Mouse (Mus musculus) embryonic facial prominence, embryonic 12.5 days (tissue): Measurements from ENCODE around the gene Lrrc4c. TPM values are rescaled to one million over a fixed set of nuclear protein-coding genes. Genes with fewer than 3 reads are reported as not detected.

Experiments used
- ATAC-seq: fragments of 200-750 bp; cut with Nextera tagmentation; 2 replicates; pipeline ENCODE4 v1.8.0; 2017; ENCODE audit not compliant: insufficient number of reproducible peaks, insufficient read depth, low FRiP score, low TSS enrichment
- H3K27ac ChIP-seq: fragments of 300-500 bp; sonication (generic); 2 replicates; pipeline ENCODE4 v1.5.1; 2016; ENCODE audit warnings: mild to moderate bottlenecking
- H3K27me3 ChIP-seq: fragments of 300-500 bp; sonication (generic); 2 replicates; pipeline ENCODE4 v1.6.1; 2016; ENCODE audit warnings: mild to moderate bottlenecking, moderate library complexity
- H3K36me3 ChIP-seq: fragments of 300-500 bp; sonication (generic); 2 replicates; pipeline ENCODE4 v1.6.1; 2016; ENCODE audit warnings: mild to moderate bottlenecking
- H3K4me1 ChIP-seq: fragments of 300-500 bp; sonication (generic); 2 replicates; pipeline ENCODE4 v1.6.1; 2016
- H3K4me2 ChIP-seq: fragments of 300-500 bp; sonication (generic); replicated peaks from 2 replicates; pipeline ENCODE4 v1.6.1; 2016; ENCODE audit warnings: mild to moderate bottlenecking, moderate library complexity
- H3K4me3 ChIP-seq: fragments of 300-500 bp; sonication (generic); 2 replicates; pipeline ENCODE4 v1.5.1; 2016; ENCODE audit warnings: mild to moderate bottlenecking
- H3K9ac ChIP-seq: fragments of 300-500 bp; sonication (generic); 2 replicates; pipeline ENCODE4 v1.6.1; 2016; ENCODE audit warnings: mild to moderate bottlenecking, moderate library complexity
- H3K9me3 ChIP-seq: fragments of 300-500 bp; sonication (generic); 2 replicates; pipeline ENCODE4 v1.6.1; 2016; ENCODE audit warnings: mild to moderate bottlenecking, moderate library complexity
- WGBS: fragments of 180-500 bp; shearing (Covaris S2); methylation state at CpG from one replicate; pipeline ENCODE4 v1.1.7; 2016; 5-methylcytosine and 5-hydroxymethylcytosine counted together
- polyA plus RNA-seq: library from polyadenylated mRNA; unstranded; fragments of >200 nt; fragmentation: Nextera tagmentation; extraction: Ambion mirVana; gene quantifications from 2 replicates; pipeline ENCODE4 v1.2.1, GENCODE M21; 2016

Lrrc4c gene
- polyA plus RNA-seq, 1 experiment from 2014 or later: 4.0 TPM

GRCm38 (mm10) chr2:97463573-97463972, 1145.6 kb downstream of the Lrrc4c start:
- no peak overlapping the region for H3K4me3 ChIP-seq
- H3K36me3 ChIP-seq: no peaks in the 10 kb centered on the region
- 0 out of 2 replicates have a peak, but pooled peaks cover 5% of the 10 kb centered on the region for H3K4me1 ChIP-seq
- H3K4me2 ChIP-seq: no peak overlapping the region
- 0 out of 2 replicates have a peak, but pooled peaks cover 4% of the 10 kb centered on the region for H3K27me3 ChIP-seq
- H3K9me3 ChIP-seq: no peaks in the 10 kb centered on the region
- H3K9ac ChIP-seq: no peak overlapping the region
- H3K27ac ChIP-seq: no peak overlapping the region
- ATAC-seq: no peak

GRCm38 (mm10) chr2:97466243-97466793, 1148.3 kb downstream of the Lrrc4c start:
- H3K36me3 ChIP-seq: no peaks in the 10 kb centered on the region
- WGBS: 0% methylated on average over 25 of the region's 25 CpGs
- peak overlapping the region; percentile 83 for H3K27ac ChIP-seq
- H3K4me2 ChIP-seq: peak overlapping the region; percentile 75
- 0 out of 2 replicates have a peak, but pooled peaks cover 5% of the 10 kb centered on the region for H3K4me1 ChIP-seq
- peak overlapping the region; percentile 43 for H3K4me3 ChIP-seq
- no peaks in the 10 kb centered on the region for H3K9me3 ChIP-seq
- ATAC-seq: peak; percentile 89
- H3K9ac ChIP-seq: no peak overlapping the region
- 0 out of 2 replicates have a peak, but pooled peaks cover 4% of the 10 kb centered on the region for H3K27me3 ChIP-seq

- Histone ChIP-seq H3K27me3 (0 out of 2 replicates have a peak, but pooled peaks cover 4% of the 10 kb centered on the region), H3K4me2 (peak overlapping the region; percentile 75), H3K4me1 (0 out of 2 replicates have a peak, but pooled peaks cover 5% of the 10 kb centered on the region), H3K4me3 (peak overlapping the region; percentile 43), H3K9me3 (no peaks in the 10 kb centered on the region), H3K9ac (peak overlapping the region; percentile 36), H3K27ac (peak overlapping the region; percentile 83; the same call in 1 of the 2 replicates), H3K36me3 (no peaks in the 10 kb centered on the region)
- 0% methylated on average over 26 of the region's 26 CpGs for WGBS
- ATAC-seq: peak; percentile 71; the same call in 1 of the 2 replicates
Observed at GRCm38 (mm10) chr2:97467031-97467549, 1149.1 kb downstream of the Lrrc4c start.

- Histone ChIP-seq H3K27ac (no peak overlapping the region), H3K4me1 (0 out of 2 replicates have a peak, but pooled peaks cover 5% of the 10 kb centered on the region), H3K9me3 (no peaks in the 10 kb centered on the region), H3K4me3 (peak overlapping the region; percentile 43), H3K36me3 (no peaks in the 10 kb centered on the region), H3K9ac (no peak overlapping the region), H3K4me2 (peak overlapping the region; percentile 75), H3K27me3 (0 out of 2 replicates have a peak, but pooled peaks cover 4% of the 10 kb centered on the region)
- WGBS: 13% methylated on average over 8 of the region's 8 CpGs
- no peak for ATAC-seq
Observed at GRCm38 (mm10) chr2:97467664-97468063, 1149.7 kb downstream of the Lrrc4c start.

- H3K4me2 ChIP-seq: peak overlapping the region; percentile 75
- H3K4me3 ChIP-seq: peak overlapping the region; percentile 43
- 0 out of 2 replicates have a peak, but pooled peaks cover 4% of the 10 kb centered on the region for H3K27me3 ChIP-seq
- no peak overlapping the region for H3K27ac ChIP-seq
- H3K9me3 ChIP-seq: no peaks in the 10 kb centered on the region
- WGBS: 28% methylated on average over 5 of the region's 5 CpGs
- 0 out of 2 replicates have a peak, but pooled peaks cover 5% of the 10 kb centered on the region for H3K4me1 ChIP-seq
- H3K9ac ChIP-seq: no peak overlapping the region
- no peak for ATAC-seq
- no peaks in the 10 kb centered on the region for H3K36me3 ChIP-seq
Observed at GRCm38 (mm10) chr2:97468372-97468771, 1150.4 kb downstream of the Lrrc4c start.

- no peak for ATAC-seq
- no peaks in the 10 kb centered on the region for H3K9me3 ChIP-seq
- no peak overlapping the region for H3K9ac ChIP-seq
- 0 out of 2 replicates have a peak, but pooled peaks cover 4% of the 10 kb centered on the region for H3K27me3 ChIP-seq
- 0 out of 2 replicates have a peak, but pooled peaks cover 5% of the 10 kb centered on the region for H3K4me1 ChIP-seq
- H3K4me2 ChIP-seq: no peak overlapping the region
- H3K4me3 ChIP-seq: no peak overlapping the region; the same call in 1 of the 2 replicates
- 48% methylated on average over 2 of the region's 2 CpGs for WGBS
- H3K27ac ChIP-seq: no peak overlapping the region
- H3K36me3 ChIP-seq: no peaks in the 10 kb centered on the region
Observed at GRCm38 (mm10) chr2:97469396-97469795, 1151.4 kb downstream of the Lrrc4c start.

GRCm38 (mm10) chr2:97478175-97478924, 1160.4 kb downstream of the Lrrc4c start:
- 31% methylated on average over 10 of the region's 10 CpGs for WGBS
- H3K4me2 ChIP-seq: no peak overlapping the region
- no peaks in the 10 kb centered on the region for H3K27me3 ChIP-seq
- no peaks in the 10 kb centered on the region for H3K36me3 ChIP-seq
- H3K4me3 ChIP-seq: no peak overlapping the region
- H3K9me3 ChIP-seq: no peaks in the 10 kb centered on the region
- no peak overlapping the region for H3K27ac ChIP-seq
- no peak overlapping the region for H3K9ac ChIP-seq
- H3K4me1 ChIP-seq: no peaks in the 10 kb centered on the region
- no peak for ATAC-seq

- Histone ChIP-seq H3K9ac (no peak overlapping the region), H3K27me3 (no peaks in the 10 kb centered on the region), H3K4me3 (no peak overlapping the region), H3K27ac (no peak overlapping the region), H3K36me3 (no peaks in the 10 kb centered on the region), H3K4me1 (no peaks in the 10 kb centered on the region), H3K9me3 (no peaks in the 10 kb centered on the region), H3K4me2 (no peak overlapping the region)
- 44% methylated on average over 4 of the region's 4 CpGs for WGBS
- no peak; the same call in 1 of the 2 replicates for ATAC-seq
Observed at GRCm38 (mm10) chr2:97478925-97479298, 1160.9 kb downstream of the Lrrc4c start.

- no peak overlapping the region for H3K4me2 ChIP-seq
- ATAC-seq: no peak
- no peaks in the 10 kb centered on the region for H3K4me1 ChIP-seq
- no peaks in the 10 kb centered on the region for H3K27me3 ChIP-seq
- H3K9me3 ChIP-seq: no peaks in the 10 kb centered on the region
- H3K36me3 ChIP-seq: no peaks in the 10 kb centered on the region
- WGBS: 14% methylated on average over 1 of the region's 1 CpGs
- H3K4me3 ChIP-seq: no peak overlapping the region
- H3K9ac ChIP-seq: no peak overlapping the region
- no peak overlapping the region for H3K27ac ChIP-seq
Observed at GRCm38 (mm10) chr2:97484990-97485389, 1167.0 kb downstream of the Lrrc4c start.

GRCm38 (mm10) chr2:97485609-97486008, 1167.6 kb downstream of the Lrrc4c start:
- no peaks in the 10 kb centered on the region for H3K4me1 ChIP-seq
- 54% methylated on average over 2 of the region's 2 CpGs for WGBS
- H3K4me3 ChIP-seq: no peak overlapping the region

GRCm38 (mm10) chr2:97487567-97487966, 1169.6 kb downstream of the Lrrc4c start:
- H3K4me3 ChIP-seq: no peak overlapping the region
- no peaks in the 10 kb centered on the region for H3K36me3 ChIP-seq
- no peaks in the 10 kb centered on the region for H3K9me3 ChIP-seq
- H3K27me3 ChIP-seq: no peaks in the 10 kb centered on the region
- no peak overlapping the region for H3K27ac ChIP-seq
- no peak overlapping the region for H3K9ac ChIP-seq
- WGBS: 82% methylated on average over 5 of the region's 5 CpGs
- ATAC-seq: no peak
- H3K4me1 ChIP-seq: no peaks in the 10 kb centered on the region
- no peak overlapping the region for H3K4me2 ChIP-seq

More at GRCm38 (mm10) chr2:97485609-97486008, 1167.6 kb downstream of the Lrrc4c start:
- Histone ChIP-seq H3K36me3 (no peaks in the 10 kb centered on the region), H3K9me3 (no peaks in the 10 kb centered on the region), H3K27ac (no peak overlapping the region), H3K9ac (no peak overlapping the region), H3K27me3 (no peaks in the 10 kb centered on the region), H3K4me2 (no peak overlapping the region)
- no peak for ATAC-seq

- no peaks in the 10 kb centered on the region for H3K36me3 ChIP-seq
- H3K4me1 ChIP-seq: no peaks in the 10 kb centered on the region
- no peak overlapping the region for H3K4me3 ChIP-seq
- no peaks in the 10 kb centered on the region for H3K9me3 ChIP-seq
- no peak for ATAC-seq
- no peak overlapping the region for H3K9ac ChIP-seq
- no peak overlapping the region for H3K4me2 ChIP-seq
- H3K27me3 ChIP-seq: no peaks in the 10 kb centered on the region
- H3K27ac ChIP-seq: no peak overlapping the region
Observed at GRCm38 (mm10) chr2:97497069-97497468, 1179.1 kb downstream of the Lrrc4c start.
